Mouse (Mus musculus) ES-CJ7 (cell line): ENCODE measurements at regions not wholly inside any gene's neighbourhood (a gene's known extent, or its start where the extent isn't known, plus 50 kb on each side); places are given as distances from the start of the nearest gene placed in this dataset.

Experiments used
- DNase-seq: peaks from one replicate; pipeline ENCODE4 v3.0.0; 2011; ENCODE audit warnings: low read depth, low spot score

DNA sequence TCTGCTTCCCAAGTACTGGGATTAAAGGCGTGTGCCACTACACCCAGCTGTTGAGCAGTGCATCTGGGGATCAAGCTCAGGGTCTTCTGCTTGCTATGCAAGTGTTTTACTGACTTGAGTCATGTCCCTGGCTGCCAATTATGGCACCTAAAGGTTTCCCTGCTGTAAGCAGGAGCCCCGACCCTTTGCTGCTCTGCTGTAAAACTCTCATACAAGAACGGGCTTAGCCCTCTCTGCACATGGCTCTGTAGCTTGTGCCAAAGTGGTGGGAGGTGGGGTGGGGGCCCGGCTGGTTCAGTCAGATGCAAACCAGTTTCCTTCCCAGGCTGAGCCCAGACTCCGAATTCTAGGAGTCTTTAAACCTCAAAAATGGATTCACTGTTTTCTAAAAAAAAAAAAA, 281.6 kb upstream of the Tbx3 start:
- no peak for DNase-seq

DNA sequence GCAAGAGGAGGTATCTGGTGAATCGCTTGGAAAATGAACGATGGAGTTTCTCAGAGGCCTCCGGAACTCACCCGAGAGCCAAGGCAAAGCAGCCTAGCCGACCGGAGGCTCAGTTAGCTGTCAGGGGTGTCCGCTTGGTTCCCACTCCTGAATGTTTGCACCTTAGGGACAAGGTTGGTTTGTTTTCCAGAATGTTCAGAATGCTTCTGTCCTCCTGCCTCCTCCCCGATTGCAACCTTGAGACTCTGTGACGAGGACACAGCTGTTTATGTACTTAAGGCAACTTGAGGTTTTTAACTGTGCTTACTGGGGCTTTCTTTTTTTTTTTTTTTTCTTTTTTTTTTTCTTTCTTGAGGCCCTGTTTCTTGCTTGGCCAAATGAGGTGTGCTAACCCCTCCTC, 281.1 kb upstream of the Tbx3 start:
- DNase-seq: no peak

DNA sequence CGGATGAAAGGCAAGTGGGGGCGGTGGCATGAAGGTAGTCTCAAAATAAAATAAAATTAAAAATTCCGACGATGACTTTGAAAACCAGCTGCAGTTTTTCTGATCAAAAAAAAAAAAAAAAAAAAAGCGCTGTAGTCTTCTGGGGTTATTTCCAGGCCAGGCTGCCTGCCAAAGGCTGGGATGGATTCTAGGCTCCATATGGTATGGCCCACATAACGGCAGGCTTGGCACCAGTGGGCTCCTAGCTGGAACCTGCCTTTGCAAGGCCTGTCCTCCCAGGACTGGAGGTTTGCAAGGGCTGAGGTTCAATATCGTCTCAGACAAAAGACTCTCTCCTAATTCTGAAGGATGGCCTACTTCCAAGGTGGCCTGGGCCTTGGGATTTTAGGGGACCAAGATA, 280.6 kb upstream of the Tbx3 start:
- DNase-seq: no peak

DNA sequence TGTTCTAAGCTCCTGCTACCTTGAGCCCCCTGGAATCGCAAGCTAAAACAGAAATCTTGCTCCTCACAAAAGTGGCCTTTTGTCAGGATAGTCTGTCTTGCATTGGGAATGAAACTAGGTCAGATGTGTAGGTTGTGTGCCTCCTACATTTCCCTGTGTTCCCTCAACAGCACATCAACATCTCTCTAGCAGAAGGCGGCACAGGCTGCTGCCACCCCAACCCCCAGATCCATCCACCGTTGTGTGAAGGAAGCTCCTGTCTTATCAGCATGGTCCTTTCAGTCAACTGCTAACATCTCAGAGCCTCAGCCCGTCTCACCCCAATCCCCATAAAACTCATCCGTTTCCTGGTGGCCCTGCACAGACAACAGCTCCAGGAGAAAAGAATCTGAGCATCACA, 272.0 kb upstream of the Tbx3 start:
- no peak for DNase-seq

DNA sequence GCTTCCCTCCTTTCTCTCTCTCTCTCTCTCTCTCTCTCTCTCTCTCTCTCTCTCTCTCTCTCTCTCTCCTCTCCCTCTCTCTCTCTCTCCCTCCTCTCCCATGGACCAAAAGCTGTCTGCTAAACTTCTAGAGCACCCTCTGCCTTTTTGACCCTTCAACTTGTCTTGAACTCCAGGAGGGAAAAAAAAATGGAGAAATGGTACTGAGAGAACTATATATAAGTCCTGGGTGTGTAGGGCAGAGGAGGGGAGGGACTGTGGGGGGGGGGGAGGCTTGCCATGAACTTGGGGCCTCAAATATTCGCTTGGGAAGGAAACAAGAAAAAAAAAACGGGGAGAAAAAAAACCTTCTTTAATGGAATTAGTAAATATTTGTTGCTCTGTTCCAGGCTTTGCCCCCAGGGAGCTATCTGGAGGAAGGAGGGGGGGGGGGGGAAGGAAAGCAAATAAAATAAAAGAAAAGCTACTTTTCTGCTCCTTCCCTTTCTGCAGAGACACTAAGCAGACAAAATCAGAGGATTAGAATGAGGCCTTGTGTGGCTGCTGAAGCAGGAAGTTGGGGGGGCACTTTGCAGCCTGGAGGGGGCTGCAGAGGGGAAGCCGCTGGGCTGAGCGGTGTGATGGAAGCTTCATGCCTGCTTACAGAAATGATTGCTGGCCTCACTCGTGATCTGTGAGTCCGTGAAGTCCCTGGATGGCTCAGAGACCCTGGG, 270.1 kb upstream of the Tbx3 start:
- no peak for DNase-seq

DNA sequence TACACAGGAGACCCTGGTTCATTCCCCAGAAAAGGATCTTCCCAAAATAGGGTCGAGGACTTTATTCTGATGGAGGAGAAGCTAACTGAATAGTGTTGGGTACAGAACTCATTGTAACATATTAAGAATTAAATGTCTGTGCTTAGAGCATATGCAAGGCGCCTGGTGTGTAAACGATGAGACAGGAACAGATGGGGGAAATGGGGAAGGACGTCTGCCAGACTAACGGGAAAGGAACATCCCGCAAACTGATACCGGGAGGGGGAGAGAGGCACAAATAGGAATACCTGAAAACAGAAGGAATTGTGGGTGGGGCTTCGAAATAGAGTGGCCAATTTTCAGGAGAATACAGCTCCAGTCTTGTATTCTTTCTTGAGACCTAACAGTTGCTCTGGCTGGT, 268.6 kb upstream of the Tbx3 start:
- DNase-seq: no peak

DNA sequence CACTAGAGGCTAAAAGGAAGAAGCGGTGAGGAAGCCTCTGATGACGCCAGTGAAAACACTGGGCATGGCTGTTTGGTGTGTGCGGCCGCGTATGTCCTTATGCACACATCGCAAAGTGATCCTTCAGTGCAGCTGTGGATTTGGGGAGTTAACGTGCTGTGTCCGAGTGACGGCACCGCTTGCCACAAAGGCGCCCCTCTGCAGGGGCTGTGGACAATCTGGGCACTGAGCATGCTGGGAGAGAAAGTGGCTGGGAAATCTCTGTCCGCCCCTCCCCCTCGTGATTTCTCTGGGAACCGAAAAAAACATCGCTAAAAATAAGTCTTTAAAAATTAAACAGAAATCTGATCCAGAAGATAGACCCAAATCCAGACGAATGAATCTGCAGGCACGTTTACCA, 267.8 kb upstream of the Tbx3 start:
- DNase-seq: no peak

DNA sequence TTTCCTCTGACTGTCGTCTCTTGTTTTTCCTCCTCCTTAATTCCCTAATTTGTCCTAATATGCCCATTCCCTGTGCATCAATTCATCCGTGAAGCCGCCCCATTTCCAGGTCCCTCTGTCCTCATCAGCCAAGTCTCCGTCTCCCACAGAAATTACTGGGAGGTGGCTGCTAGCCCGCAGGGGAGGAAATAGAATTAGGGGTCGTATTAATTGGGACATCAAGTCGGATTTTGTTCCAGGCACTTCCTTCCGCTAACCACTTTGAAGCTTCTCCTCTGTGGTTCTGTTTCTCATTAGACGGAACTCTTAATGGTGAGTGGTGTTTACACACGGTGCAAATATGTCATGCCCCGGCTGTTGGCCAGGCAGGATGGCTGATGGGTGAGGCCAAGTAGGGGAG, 259.5 kb upstream of the Tbx3 start:
- DNase-seq: no peak

DNA sequence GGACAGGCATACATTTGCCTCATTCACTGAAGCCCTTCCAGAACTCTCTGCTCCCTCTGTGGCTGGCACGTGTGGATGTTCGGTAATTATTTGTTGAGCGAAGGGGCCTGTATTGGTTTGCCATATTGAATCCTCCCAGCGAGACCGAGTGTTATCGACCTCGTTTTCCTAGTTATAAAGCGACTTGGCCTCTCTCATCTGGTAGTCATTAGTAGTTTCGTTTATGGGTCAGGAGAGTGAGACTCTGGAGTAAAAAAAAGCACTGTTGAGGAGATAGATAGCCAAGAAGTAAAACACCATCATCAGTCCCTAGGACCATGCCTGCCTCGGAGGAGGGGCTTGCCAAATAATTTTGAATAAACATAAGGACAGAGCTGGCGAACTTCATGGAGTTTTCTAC, 254.6 kb upstream of the Tbx3 start:
- no peak for DNase-seq

DNA sequence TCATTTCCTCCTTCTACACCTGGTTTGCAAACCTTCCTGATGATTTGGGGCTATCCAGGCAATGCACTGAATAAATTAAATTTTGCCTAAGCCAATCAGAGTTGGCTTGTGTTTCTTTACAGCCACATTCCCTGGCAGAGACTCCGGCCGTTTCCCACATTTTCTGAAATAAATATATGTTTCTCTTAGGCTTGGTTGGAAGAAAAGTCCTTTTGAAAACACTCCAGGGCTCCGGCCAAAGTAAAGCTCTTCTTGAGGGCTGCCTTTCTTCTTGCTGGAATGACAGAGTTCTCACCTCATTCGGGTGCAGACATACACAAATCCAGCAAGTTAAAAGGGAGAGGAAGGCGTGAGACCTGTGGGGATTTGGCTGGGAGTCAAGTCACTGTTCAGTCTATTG, 252.0 kb upstream of the Tbx3 start:
- DNase-seq: no peak

DNA sequence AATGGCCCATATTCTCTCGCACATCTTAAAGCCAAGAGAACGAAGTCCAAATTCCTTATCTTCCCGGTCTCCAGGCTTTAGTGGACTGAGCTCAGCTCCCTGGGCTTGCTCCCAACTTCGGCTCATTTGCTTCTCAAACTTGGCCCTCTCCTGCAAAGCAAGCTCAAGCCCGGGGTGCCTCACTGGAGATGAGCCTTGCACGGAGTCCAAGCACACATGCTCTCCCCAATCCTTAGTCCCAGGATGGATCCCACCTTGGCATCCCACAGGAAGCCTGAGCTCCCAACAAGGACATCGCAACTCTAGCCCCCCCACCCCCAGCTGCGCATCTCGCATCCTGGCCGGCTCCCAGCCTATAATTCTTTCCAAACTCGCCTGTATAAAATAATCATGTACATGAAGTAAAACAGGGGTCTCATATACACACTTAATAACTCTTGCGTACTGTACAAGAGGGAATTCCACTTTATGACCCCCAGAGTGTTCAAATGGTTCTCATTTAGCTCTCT, 242.9 kb upstream of the Tbx3 start:
- DNase-seq: no peak

DNA sequence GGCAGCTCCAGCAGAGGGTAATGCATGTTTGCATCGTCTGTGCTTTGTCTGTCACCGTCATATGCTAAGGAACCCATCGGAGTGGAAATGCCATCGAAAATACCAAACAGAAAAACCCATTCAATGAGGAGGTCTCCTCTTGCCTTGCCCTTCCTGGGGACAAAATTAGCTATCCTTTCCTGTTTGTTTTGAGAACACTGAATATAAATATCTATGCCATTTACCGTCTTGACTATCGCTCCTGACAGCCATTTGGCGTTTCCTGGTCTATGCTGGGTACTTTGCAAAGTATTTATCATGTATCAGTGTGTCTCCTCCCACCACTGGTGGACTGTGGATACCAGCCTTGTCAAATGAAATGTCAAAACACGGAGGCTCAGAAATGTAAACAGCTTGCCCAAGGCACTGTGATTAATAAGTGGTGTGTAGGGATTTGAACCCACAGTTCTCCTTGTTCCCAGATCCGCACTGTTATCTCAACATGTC, 239.2 kb upstream of the Tbx3 start:
- DNase-seq: no peak

DNA sequence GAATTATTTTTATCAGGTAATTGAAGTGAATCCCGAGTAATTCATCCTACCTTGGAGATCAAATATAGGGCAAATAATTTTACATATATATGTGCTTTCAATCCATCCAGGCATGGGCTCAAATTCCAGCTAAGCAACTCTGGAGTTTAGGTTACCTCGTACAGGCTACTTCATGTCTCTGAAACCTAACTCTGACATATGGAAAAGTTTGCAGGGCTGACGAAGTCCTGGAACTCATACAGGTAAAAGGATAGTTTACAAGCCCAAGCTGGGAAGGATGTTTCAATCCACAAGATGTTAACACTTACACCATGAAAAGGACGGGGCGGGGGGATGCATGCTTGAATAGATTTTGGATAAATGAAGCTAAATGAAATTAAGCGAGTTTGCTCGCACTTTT, 235.9 kb upstream of the Tbx3 start:
- no peak for DNase-seq

DNA sequence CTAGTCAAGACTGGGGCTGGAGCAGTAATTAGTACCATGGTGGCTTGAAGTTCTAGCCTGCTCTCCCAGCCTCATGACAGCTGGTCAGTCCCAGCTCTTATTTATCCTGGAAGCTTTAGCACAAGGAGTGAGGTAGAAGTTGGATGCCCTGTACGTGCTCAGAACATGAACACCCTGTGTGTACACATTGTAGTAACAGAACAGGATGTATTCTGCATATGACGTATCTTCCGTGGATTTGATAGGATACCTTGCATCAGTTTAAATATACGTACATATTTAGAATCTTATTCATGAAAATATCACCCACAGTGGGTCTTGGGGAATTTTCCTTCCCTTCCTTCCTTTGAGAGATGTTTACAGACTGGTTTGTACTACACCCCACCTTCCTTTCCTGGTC, 222.0 kb upstream of the Tbx3 start:
- no peak for DNase-seq

DNA sequence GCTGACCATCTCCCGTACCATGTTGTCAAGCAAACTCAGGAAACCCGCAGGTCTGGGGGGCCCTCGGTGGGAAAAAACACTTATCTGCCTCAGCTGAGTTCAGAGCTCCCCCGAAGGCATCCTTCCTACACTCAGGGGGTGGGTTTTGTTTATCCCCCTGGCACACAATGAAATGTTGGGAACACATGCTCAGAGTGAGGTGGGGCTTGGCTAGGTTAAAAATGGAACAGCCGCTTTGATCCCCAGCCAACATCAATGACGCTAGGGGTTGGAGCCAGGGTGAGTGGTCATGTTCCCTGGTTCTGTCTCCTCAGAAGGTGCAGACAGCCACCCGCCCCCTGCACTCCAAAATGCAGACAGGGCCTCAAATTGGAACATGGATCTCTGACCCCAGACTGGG, 221.3 kb upstream of the Tbx3 start:
- no peak for DNase-seq

DNA sequence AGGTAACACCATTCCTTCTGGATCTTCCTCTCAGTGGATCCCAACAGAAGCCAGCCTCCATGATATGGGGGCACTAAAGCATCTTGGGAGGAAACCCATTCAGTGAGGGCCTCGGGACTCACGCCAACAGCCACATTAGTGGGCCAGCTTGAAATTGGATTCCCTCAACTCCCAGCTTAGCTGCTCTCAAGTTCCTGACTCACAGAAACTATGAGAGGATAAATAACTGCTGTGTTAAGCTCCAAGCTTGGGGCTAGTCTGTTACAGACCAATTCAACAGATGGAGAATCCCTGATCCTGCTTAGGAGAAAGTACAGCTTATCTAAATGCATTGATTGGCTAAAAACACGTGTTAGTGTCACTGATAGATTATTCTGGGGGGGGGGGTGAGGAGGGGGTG, 210.7 kb upstream of the Tbx3 start:
- no peak for DNase-seq

DNA sequence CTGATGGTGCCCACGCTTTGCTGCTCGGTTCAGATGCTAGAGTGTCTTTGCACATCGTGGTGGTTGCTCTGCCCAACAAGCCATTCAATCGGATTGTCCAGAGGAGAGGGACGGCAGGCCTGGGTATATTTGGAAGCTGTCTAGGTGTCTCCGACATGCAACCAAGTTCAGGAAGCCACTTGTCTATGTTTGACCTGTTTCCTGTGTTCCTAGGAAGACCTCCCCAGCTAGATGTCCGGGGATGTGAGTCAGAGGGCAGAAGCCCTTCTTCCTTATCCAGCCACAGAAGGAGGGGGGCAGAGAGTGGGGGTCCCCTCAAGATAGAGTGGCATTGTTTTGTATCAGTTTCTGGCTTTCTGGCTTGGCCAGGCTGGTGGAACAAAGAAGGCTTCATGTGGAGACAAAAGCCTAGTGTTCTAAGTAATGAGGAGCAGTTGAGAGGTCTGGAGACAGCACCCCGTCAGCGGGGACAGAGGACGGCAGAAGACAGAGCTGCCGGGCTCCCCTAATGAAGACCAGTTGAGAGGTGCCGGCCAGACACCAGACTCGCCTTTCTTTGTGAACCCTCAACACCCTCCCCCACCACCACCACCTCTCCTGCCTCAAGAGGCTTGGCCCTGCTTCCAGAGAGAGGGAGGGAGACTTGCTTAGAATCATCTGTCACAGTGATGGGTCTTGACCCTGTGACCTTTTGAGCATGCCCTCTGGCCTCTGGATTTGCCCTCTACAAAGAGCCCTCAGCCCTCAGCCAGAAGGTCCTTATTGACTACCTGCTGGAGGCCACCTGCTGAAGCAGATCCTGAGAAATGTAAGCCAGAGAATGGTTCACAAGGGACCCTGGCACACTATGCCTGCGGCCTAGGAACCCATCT, 207.6 kb upstream of the Tbx3 start:
- DNase-seq: no peak

DNA sequence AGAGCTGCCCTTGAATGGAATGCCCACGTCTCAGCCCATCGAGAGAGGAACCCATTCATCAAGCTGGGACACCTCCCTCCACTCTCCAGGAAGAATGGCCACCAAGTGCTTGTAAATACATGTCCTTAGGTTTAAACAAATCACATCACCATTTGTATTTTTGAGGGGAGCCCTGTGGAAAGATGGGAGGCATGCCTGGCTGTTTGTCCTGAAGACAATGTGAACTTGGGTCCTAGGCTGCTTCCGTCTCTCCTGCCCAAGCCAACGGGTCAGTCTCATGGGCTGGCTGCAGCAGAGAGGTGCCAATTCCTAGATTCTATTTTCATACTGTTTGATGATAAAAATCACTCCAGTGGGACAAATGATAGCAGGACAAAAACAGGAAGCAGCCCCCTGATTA, 205.9 kb upstream of the Tbx3 start:
- no peak for DNase-seq

DNA sequence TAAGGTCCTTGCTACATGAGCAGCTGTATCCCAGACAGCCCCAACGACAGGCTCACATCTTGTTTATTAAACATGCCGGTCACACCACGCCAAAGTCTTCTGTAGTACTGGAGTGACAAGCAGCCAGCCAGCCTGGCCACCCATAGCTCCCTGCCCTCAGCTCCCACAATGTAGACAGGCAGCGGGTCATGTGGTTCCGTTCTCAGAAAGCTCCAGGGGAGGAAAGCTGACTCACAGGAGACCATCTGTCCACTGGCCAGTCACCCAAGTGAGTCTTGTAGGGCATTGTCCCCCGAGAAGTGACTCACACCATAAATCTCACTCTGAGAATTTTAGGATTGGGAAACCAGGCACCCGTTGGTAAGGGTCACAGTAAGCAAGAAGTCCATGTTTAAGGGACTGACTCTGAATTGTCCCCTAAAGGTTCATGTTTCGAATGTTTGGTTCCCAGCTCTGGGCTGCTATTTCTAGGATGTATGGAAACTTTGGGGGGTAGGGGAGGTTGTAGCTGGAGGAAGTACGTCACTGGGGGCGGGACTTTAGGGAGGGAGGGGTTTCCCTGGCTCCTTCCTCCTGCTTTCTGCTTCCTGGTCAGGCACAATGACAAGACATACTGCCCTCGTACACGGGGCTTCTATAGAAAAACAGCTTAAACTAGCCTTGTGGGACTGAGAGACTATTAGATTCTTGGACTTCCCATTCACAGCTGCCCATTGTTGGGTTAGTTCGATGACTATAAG, 203.0 kb upstream of the Tbx3 start:
- DNase-seq: no peak

DNA sequence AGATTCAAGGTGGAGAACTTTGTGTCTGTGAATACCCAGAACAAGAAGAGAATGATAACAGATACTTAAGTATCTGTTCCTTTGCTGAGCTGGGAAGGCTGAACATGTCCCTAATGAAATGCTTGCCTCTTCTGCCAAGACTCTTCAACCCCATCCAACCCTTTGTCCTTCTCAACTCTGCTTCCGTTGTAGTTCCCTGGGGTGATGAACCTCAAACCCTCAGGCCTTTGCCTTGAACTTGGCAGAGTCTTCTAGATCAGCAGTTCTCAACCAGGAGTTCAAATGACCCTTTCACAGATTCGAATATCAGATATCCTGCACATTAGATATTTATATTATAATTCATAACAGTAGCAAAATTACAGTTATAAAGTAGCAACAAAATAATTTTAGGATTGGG, 192.5 kb upstream of the Tbx3 start:
- DNase-seq: no peak

DNA sequence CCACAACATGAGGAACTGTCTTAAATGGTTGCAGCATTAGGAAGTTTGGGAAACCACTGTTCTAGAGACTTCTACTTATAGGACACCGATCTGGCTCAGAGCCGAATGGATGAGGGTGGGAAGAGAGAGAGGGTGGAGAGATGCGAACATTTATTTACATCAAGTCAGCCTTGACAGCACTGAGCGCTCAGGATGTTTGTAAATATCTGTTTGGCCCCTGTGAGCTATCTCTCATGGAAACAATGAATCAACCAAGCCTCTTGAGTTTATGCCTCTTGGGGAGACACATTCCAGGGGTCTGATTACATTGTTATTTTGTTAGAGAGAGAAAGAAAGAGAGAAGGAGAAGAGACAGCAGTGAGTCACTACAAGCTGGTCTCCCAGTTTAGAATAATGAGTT, 192.1 kb upstream of the Tbx3 start:
- no peak for DNase-seq
